In genomic region chr2:157306091-157307032, GRCm38 (mm10) we compare ENCODE assay signal across 15 mouse cellular contexts. TPM values are rescaled to one million over a fixed set of nuclear protein-coding genes. Genes with fewer than 3 reads are reported as not detected.
DNase-seq lines count a peak whose midpoint lies in the region; ATAC-seq lines count a peak whose summit lies in the region.
"Had no signal": no experiment of that assay in that cellular context is flagged by ENCODE, and none has a peak within 500 bp of the region (broad histone marks: within the 10 kb centered on the region; RNA-seq: fewer than 3 reads in every experiment).

No protein-coding gene starts in this region.

- DNase-seq in neural tube, embryonic 10.5 days (ENCODE audit: extremely low spot score, low spot score), result no peak
- DNase-seq in urinary bladder, postnatal 4 days (ENCODE audit: low spot score in 2 of 2), result no peak
- DNase-seq: adrenal gland, adult 8-10 months; right cerebral cortex, postnatal 25 days; thymus, adult 18-20 months had no signal

- H3K4me1 ChIP-seq in hindbrain, embryonic 13.5 days (replicated peaks), result peaks cover 7% of the 10 kb centered on the region; the same call in 1 of the 2 replicates
- H3K4me1 ChIP-seq in hindbrain, embryonic 16.5 days (ENCODE audit: control insufficient read depth, insufficient read depth, low read depth, low read length), result no peaks in the 10 kb centered on the region
- peaks cover 12% of the 10 kb centered on the region for H3K4me1 ChIP-seq in neural tube, embryonic 15.5 days
- peaks cover 13% of the 10 kb centered on the region for H3K4me1 ChIP-seq in limb, embryonic 15.5 days
- H3K4me1 ChIP-seq: midbrain, embryonic 10.5 days had no signal

- no peaks in the 10 kb centered on the region for H3K27me3 ChIP-seq in hindbrain, embryonic 13.5 days
- no peaks in the 10 kb centered on the region for H3K27me3 ChIP-seq in hindbrain, embryonic 16.5 days (replicated peaks; ENCODE audit: control insufficient read depth, insufficient read depth, low read length)
- H3K27me3 ChIP-seq in neural tube, embryonic 15.5 days (replicated peaks), result no peaks in the 10 kb centered on the region
- H3K27me3 ChIP-seq in limb, embryonic 15.5 days, result no peaks in the 10 kb centered on the region
- H3K27me3 ChIP-seq: liver, embryonic 12.5 days; Patski had no signal

- no peaks in the 10 kb centered on the region for H3K9me3 ChIP-seq in hindbrain, embryonic 13.5 days
- H3K9me3 ChIP-seq in hindbrain, embryonic 16.5 days (ENCODE audit: control insufficient read depth, low read length), result no peaks in the 10 kb centered on the region
- no peaks in the 10 kb centered on the region for H3K9me3 ChIP-seq in neural tube, embryonic 15.5 days (replicated peaks)
- H3K9me3 ChIP-seq in limb, embryonic 15.5 days, result no peaks in the 10 kb centered on the region
- H3K9me3 ChIP-seq: liver, embryonic 12.5 days; midbrain, embryonic 10.5 days had no signal

- no peak overlapping the region for H3K4me2 ChIP-seq in hindbrain, embryonic 13.5 days
- H3K4me2 ChIP-seq in hindbrain, embryonic 16.5 days (ENCODE audit: low read length), result no peak overlapping the region
- H3K4me2 ChIP-seq in neural tube, embryonic 15.5 days, result no peak overlapping the region
- no peak overlapping the region for H3K4me2 ChIP-seq in limb, embryonic 15.5 days
- H3K4me2 ChIP-seq: liver, embryonic 12.5 days had no signal

- H3K4me3 ChIP-seq in hindbrain, embryonic 13.5 days, result no peak overlapping the region
- no peak overlapping the region for H3K4me3 ChIP-seq in hindbrain, embryonic 16.5 days (ENCODE audit: low read length)
- H3K4me3 ChIP-seq in neural tube, embryonic 15.5 days (replicated peaks), result no peak overlapping the region
- no peak overlapping the region for H3K4me3 ChIP-seq in limb, embryonic 15.5 days
- H3K4me3 ChIP-seq: liver, embryonic 12.5 days; midbrain, embryonic 10.5 days had no signal

- H3K27ac ChIP-seq in hindbrain, embryonic 13.5 days, result peak overlapping the region; percentile 52; the same call in 1 of the 2 replicates
- H3K27ac ChIP-seq in hindbrain, embryonic 16.5 days (ENCODE audit: low read depth, low read length), result no peak overlapping the region
- peak overlapping the region; percentile 45; the same call in 1 of the 2 replicates for H3K27ac ChIP-seq in neural tube, embryonic 15.5 days (replicated peaks)
- peak overlapping the region; percentile 43 for H3K27ac ChIP-seq in limb, embryonic 15.5 days
- H3K27ac ChIP-seq: liver, embryonic 12.5 days; midbrain, embryonic 10.5 days had no signal

- no peak for ATAC-seq in hindbrain, embryonic 13.5 days (ENCODE audit: low FRiP score)
- no peak for ATAC-seq in hindbrain, embryonic 16.5 days
- ATAC-seq in neural tube, embryonic 15.5 days (ENCODE audit: low FRiP score), result no peak
- peak; percentile 46; the same call in 1 of the 2 replicates for ATAC-seq in limb, embryonic 15.5 days (ENCODE audit: insufficient number of reproducible peaks, low FRiP score, low TSS enrichment, low read depth)
- no peak for ATAC-seq in megakaryocyte, adult 5-6 weeks (ENCODE audit: poor library complexity, severe bottlenecking)
- no peak for ATAC-seq in monocyte, adult 5-6 weeks (replicated peaks; ENCODE audit: insufficient number of reproducible peaks, low FRiP score, low TSS enrichment, poor library complexity, severe bottlenecking)
- ATAC-seq: liver, embryonic 12.5 days; Patski had no signal

- H3K9ac ChIP-seq in hindbrain, embryonic 13.5 days, result no peak overlapping the region
- H3K9ac ChIP-seq in hindbrain, embryonic 16.5 days (ENCODE audit: low read depth, low read length), result no peak overlapping the region
- H3K9ac ChIP-seq in neural tube, embryonic 15.5 days (replicated peaks), result no peak overlapping the region
- no peak overlapping the region for H3K9ac ChIP-seq in limb, embryonic 15.5 days
- H3K9ac ChIP-seq: liver, embryonic 12.5 days had no signal

- WGBS in hindbrain, embryonic 13.5 days, result 85% methylated on average over 7 of the region's 7 CpGs
- 73% methylated on average over 7 of the region's 7 CpGs for WGBS in hindbrain, embryonic 16.5 days
- WGBS in neural tube, embryonic 15.5 days, result 64% methylated on average over 7 of the region's 7 CpGs
- 39% methylated on average over 7 of the region's 7 CpGs for WGBS in limb, embryonic 15.5 days

- H3K36me3 ChIP-seq in hindbrain, embryonic 13.5 days, result peaks cover 67% of the 10 kb centered on the region
- H3K36me3 ChIP-seq in hindbrain, embryonic 16.5 days (ENCODE audit: control insufficient read depth, insufficient read depth, low read length), result peaks cover 18% of the 10 kb centered on the region
- peaks cover 57% of the 10 kb centered on the region for H3K36me3 ChIP-seq in neural tube, embryonic 15.5 days
- peaks cover 61% of the 10 kb centered on the region for H3K36me3 ChIP-seq in limb, embryonic 15.5 days

RNA-seq across cellular contexts. Expression of gene Mroh8, which starts 27.0 kb away (rescaled TPM):
- 0.43 and 0.58 TPM in 2 replicates for polyA plus RNA-seq in hindbrain, embryonic 13.5 days (2015; fragmentation: Nextera tagmentation; extraction: Ambion mirVana)
- 0.47 and 0.51 TPM in 2 replicates for polyA plus RNA-seq in hindbrain, embryonic 16.5 days (2015; fragmentation: Nextera tagmentation; extraction: Ambion mirVana)
- 0.44 and 0.46 TPM in 2 replicates for polyA plus RNA-seq in neural tube, embryonic 15.5 days (2015; fragmentation: Nextera tagmentation; extraction: Ambion mirVana)
- 0.36 and 1.0 TPM in 2 replicates for polyA plus RNA-seq in limb, embryonic 15.5 days (2015; fragmentation: Nextera tagmentation; extraction: Ambion mirVana)
- total RNA-seq in megakaryocyte, adult 5-6 weeks (2015), result 0.18 and 0.75 TPM in 2 replicates
- total RNA-seq in megakaryocyte, adult 5-6 weeks (2017), result 0.11 and 0.33 TPM in 2 replicates
- not detected in 3 replicates for total RNA-seq in monocyte, adult 5-6 weeks (2017)

RNA-seq across cellular contexts. Expression of gene Rpn2, which starts 27.5 kb away (rescaled TPM):
- 203 and 208 TPM in 2 replicates for polyA plus RNA-seq in hindbrain, embryonic 13.5 days (2015; fragmentation: Nextera tagmentation; extraction: Ambion mirVana)
- 237 and 246 TPM in 2 replicates for polyA plus RNA-seq in hindbrain, embryonic 16.5 days (2015; fragmentation: Nextera tagmentation; extraction: Ambion mirVana)
- 225 and 255 TPM in 2 replicates for polyA plus RNA-seq in neural tube, embryonic 15.5 days (2015; fragmentation: Nextera tagmentation; extraction: Ambion mirVana)
- 342 and 349 TPM in 2 replicates for polyA plus RNA-seq in limb, embryonic 15.5 days (2015; fragmentation: Nextera tagmentation; extraction: Ambion mirVana)
- total RNA-seq in megakaryocyte, adult 5-6 weeks (2015), result 196 and 210 TPM in 2 replicates
- total RNA-seq in megakaryocyte, adult 5-6 weeks (2017), result 198 and 213 TPM in 2 replicates
- 116 to 132 TPM (median 127 TPM) in 3 replicates for total RNA-seq in monocyte, adult 5-6 weeks (2017)

RNA-seq across cellular contexts. Expression of gene Ghrh, which starts 40.9 kb away (rescaled TPM):
- polyA plus RNA-seq in hindbrain, embryonic 13.5 days (2015; fragmentation: Nextera tagmentation; extraction: Ambion mirVana), result 0.48 and 1.1 TPM in 2 replicates
- polyA plus RNA-seq in hindbrain, embryonic 16.5 days (2015; fragmentation: Nextera tagmentation; extraction: Ambion mirVana), result 0.91 and 1.0 TPM in 2 replicates
- 1.8 TPM in 1 of 2 replicates, not detected in the other for polyA plus RNA-seq in neural tube, embryonic 15.5 days (2015; fragmentation: Nextera tagmentation; extraction: Ambion mirVana)
- not detected in 2 replicates for polyA plus RNA-seq in limb, embryonic 15.5 days (2015; fragmentation: Nextera tagmentation; extraction: Ambion mirVana)
- total RNA-seq in megakaryocyte, adult 5-6 weeks (2015), result not detected in 2 replicates
- not detected in 2 replicates for total RNA-seq in megakaryocyte, adult 5-6 weeks (2017)
- not detected in 3 replicates for total RNA-seq in monocyte, adult 5-6 weeks (2017)
- total RNA-seq: adrenal gland, adult 8-10 months; heart, adult 8-10 months had no signal
- polyA plus RNA-seq: liver, embryonic 12.5 days; Patski had no signal
